11 mouse cellular contexts compared by ENCODE assay signal in genomic region chr3:79324697-79325526, GRCm38 (mm10). TPM values are rescaled to one million over a fixed set of nuclear protein-coding genes. Genes with fewer than 3 reads are reported as not detected.
A peak's percentile ranks its signal among the peaks of the same experiment; 100 is the strongest.
DNase-seq lines count a peak whose midpoint lies in the region; ATAC-seq and TF ChIP-seq lines count a peak whose summit lies in the region.
"Had no signal": no experiment of that assay in that cellular context is flagged by ENCODE, and none has a peak within 500 bp of the region (broad histone marks: within the 10 kb centered on the region; RNA-seq: fewer than 3 reads in every experiment).

No protein-coding gene starts in this region.

- WGBS in heart, postnatal 0 days = 42% methylated on average over 10 of the region's 10 CpGs
- WGBS in heart, embryonic 10.5 days = 55% methylated on average over 10 of the region's 10 CpGs
- 10% methylated on average over 10 of the region's 10 CpGs for WGBS in embryonic facial prominence, embryonic 15.5 days
- 40% methylated on average over 10 of the region's 10 CpGs for WGBS in limb, embryonic 12.5 days
- WGBS in thymus, adult 2 months = 79% methylated on average over 10 of the region's 10 CpGs

- no peak overlapping the region for H3K4me3 ChIP-seq in heart, postnatal 0 days (ENCODE audit: low read depth, low read length)
- no peak overlapping the region for H3K4me3 ChIP-seq in heart, embryonic 10.5 days
- peak overlapping the region; percentile 16 for H3K4me3 ChIP-seq in embryonic facial prominence, embryonic 15.5 days (replicated peaks)
- no peak overlapping the region for H3K4me3 ChIP-seq in limb, embryonic 12.5 days (replicated peaks)
- no peak overlapping the region for H3K4me3 ChIP-seq in thymus, adult 2 months (ENCODE audit: control insufficient read depth, insufficient read depth, low read length)

- no peaks in the 10 kb centered on the region for H3K9me3 ChIP-seq in heart, postnatal 0 days (replicated peaks; ENCODE audit: control insufficient read depth, low read length)
- H3K9me3 ChIP-seq in heart, embryonic 10.5 days = no peaks in the 10 kb centered on the region
- no peaks in the 10 kb centered on the region for H3K9me3 ChIP-seq in embryonic facial prominence, embryonic 15.5 days (replicated peaks)
- H3K9me3 ChIP-seq in limb, embryonic 12.5 days = no peaks in the 10 kb centered on the region

- H3K36me3 ChIP-seq in heart, postnatal 0 days (replicated peaks; ENCODE audit: control insufficient read depth, insufficient read depth, low read length) = no peaks in the 10 kb centered on the region
- H3K36me3 ChIP-seq in heart, embryonic 10.5 days = no peaks in the 10 kb centered on the region
- H3K36me3 ChIP-seq in embryonic facial prominence, embryonic 15.5 days = no peaks in the 10 kb centered on the region
- H3K36me3 ChIP-seq in limb, embryonic 12.5 days = no peaks in the 10 kb centered on the region
- H3K36me3 ChIP-seq in thymus, adult 2 months (ENCODE audit: control insufficient read depth, insufficient read depth, low read length) = no peaks in the 10 kb centered on the region

- H3K9ac ChIP-seq in heart, postnatal 0 days (replicated peaks; ENCODE audit: low read depth, low read length) = no peak overlapping the region
- no peak overlapping the region for H3K9ac ChIP-seq in embryonic facial prominence, embryonic 15.5 days
- H3K9ac ChIP-seq in limb, embryonic 12.5 days (replicated peaks) = no peak overlapping the region

- no peak for TF ChIP-seq POLR2A in thymus, adult 2 months (IDR thresholded peaks at IDR 0.05; ENCODE audit: control insufficient read depth, extremely low read depth, insufficient read depth, low read length, poor library complexity)

- no peak for TF ChIP-seq CTCF in heart, postnatal 0 days (IDR thresholded peaks at IDR 0.05; ENCODE audit: low read depth)
- no peak for TF ChIP-seq CTCF in thymus, adult 2 months (IDR thresholded peaks at IDR 0.05; ENCODE audit: borderline replicate concordance, control insufficient read depth, extremely low read depth, insufficient read depth, low read length, poor library complexity)

- no peak for ATAC-seq in heart, postnatal 0 days (ENCODE audit: insufficient read depth, low read depth)
- ATAC-seq in embryonic facial prominence, embryonic 15.5 days (ENCODE audit: insufficient number of reproducible peaks, low FRiP score, low TSS enrichment, low read depth) = peak; percentile 76
- no peak; the same call in 1 of the 2 replicates for ATAC-seq in limb, embryonic 12.5 days (ENCODE audit: insufficient number of reproducible peaks, insufficient read depth, low FRiP score, low TSS enrichment, low read depth)

- H3K4me2 ChIP-seq in heart, postnatal 0 days (ENCODE audit: low read depth, low read length) = peak overlapping the region; percentile 34
- peak overlapping the region; percentile 39 for H3K4me2 ChIP-seq in embryonic facial prominence, embryonic 15.5 days (replicated peaks)
- peak overlapping the region; percentile 16 for H3K4me2 ChIP-seq in limb, embryonic 12.5 days

- TF ChIP-seq EP300 in heart, postnatal 0 days (IDR thresholded peaks at IDR 0.05; ENCODE audit: low read depth) = no peak

- H3K27ac ChIP-seq in heart, postnatal 0 days (ENCODE audit: low read depth) = no peak overlapping the region
- no peak overlapping the region for H3K27ac ChIP-seq in heart, embryonic 10.5 days
- H3K27ac ChIP-seq in embryonic facial prominence, embryonic 15.5 days (replicated peaks) = peak overlapping the region; percentile 80
- H3K27ac ChIP-seq in limb, embryonic 12.5 days = peak overlapping the region; percentile 69
- H3K27ac ChIP-seq in thymus, adult 2 months (ENCODE audit: control insufficient read depth, insufficient read depth, low read length) = no peak overlapping the region

- H3K27me3 ChIP-seq in heart, postnatal 0 days (ENCODE audit: control insufficient read depth, insufficient read depth, low read length) = no peaks in the 10 kb centered on the region
- H3K27me3 ChIP-seq in heart, embryonic 10.5 days (ENCODE audit: insufficient read depth, poor library complexity, severe bottlenecking) = no peaks in the 10 kb centered on the region
- H3K27me3 ChIP-seq in embryonic facial prominence, embryonic 15.5 days = no peaks in the 10 kb centered on the region
- H3K27me3 ChIP-seq in limb, embryonic 12.5 days = no peaks in the 10 kb centered on the region
- H3K27me3 ChIP-seq in thymus, adult 2 months (ENCODE audit: control insufficient read depth, insufficient read depth, low read length) = no peaks in the 10 kb centered on the region

- peak; percentile 18 for DNase-seq in heart, postnatal 0 days (ENCODE audit: low spot score)
- no peak for DNase-seq in heart, embryonic 10.5 days (ENCODE audit: low spot score)
- DNase-seq in NIH3T3 (ENCODE audit: low read depth) = peak; percentile 31
- DNase-seq in thymus, adult 2 months = no peak
- no peak for DNase-seq in frontal cortex, postnatal 36 days (ENCODE audit: low spot score in 2 of 2)
- DNase-seq in urinary bladder, postnatal 36 days (ENCODE audit: low spot score in 2 of 2) = no peak
- DNase-seq: adrenal gland, postnatal 14 days; cerebellum, postnatal 25 days; gastrocnemius, postnatal 36 days had no signal

- no peaks in the 10 kb centered on the region for H3K4me1 ChIP-seq in heart, postnatal 0 days (ENCODE audit: control insufficient read depth, insufficient read depth)
- H3K4me1 ChIP-seq in heart, embryonic 10.5 days = no peaks in the 10 kb centered on the region
- H3K4me1 ChIP-seq in embryonic facial prominence, embryonic 15.5 days = peaks cover 36% of the 10 kb centered on the region
- peaks cover 32% of the 10 kb centered on the region for H3K4me1 ChIP-seq in limb, embryonic 12.5 days (replicated peaks)
- H3K4me1 ChIP-seq in thymus, adult 2 months (replicated peaks; ENCODE audit: control insufficient read depth, insufficient read depth, low read length) = no peaks in the 10 kb centered on the region

RNA-seq across cellular contexts. Expression of gene Gm17359, which starts 11.5 kb away (rescaled TPM):
- not detected in 2 replicates for total RNA-seq in heart, postnatal 0 days (2014; rRNA removed; ENCODE audit: low replicate concordance)
- not detected in 2 replicates for polyA plus RNA-seq in heart, postnatal 0 days (2015; fragmentation: Nextera tagmentation; extraction: Ambion mirVana)
- polyA plus RNA-seq in heart, embryonic 10.5 days (2016; fragmentation: Nextera tagmentation; extraction: Ambion mirVana) = not detected in 2 replicates
- not detected in 2 replicates for polyA plus RNA-seq in embryonic facial prominence, embryonic 15.5 days (2015; fragmentation: Nextera tagmentation; extraction: Ambion mirVana)
- not detected in 2 replicates for polyA plus RNA-seq in limb, embryonic 12.5 days (2016; fragmentation: Nextera tagmentation; extraction: Ambion mirVana)
- polyA plus RNA-seq in thymus, adult 2 months (2012; rRNA removed) = 0.11 TPM in 1 of 2 replicates, not detected in the other
- total RNA-seq: adrenal gland, postnatal 14 days; gastrocnemius, postnatal 36 days had no signal

RNA-seq across cellular contexts. Expression of gene Rapgef2, which starts 38.6 kb away (rescaled TPM):
- total RNA-seq in heart, postnatal 0 days (2014; rRNA removed; ENCODE audit: low replicate concordance) = 28.8 and 30.3 TPM in 2 replicates
- polyA plus RNA-seq in heart, postnatal 0 days (2015; fragmentation: Nextera tagmentation; extraction: Ambion mirVana) = 3.3 and 3.5 TPM in 2 replicates
- 4.4 and 4.8 TPM in 2 replicates for polyA plus RNA-seq in heart, embryonic 10.5 days (2016; fragmentation: Nextera tagmentation; extraction: Ambion mirVana)
- 7.3 and 7.5 TPM in 2 replicates for polyA plus RNA-seq in embryonic facial prominence, embryonic 15.5 days (2015; fragmentation: Nextera tagmentation; extraction: Ambion mirVana)
- 9.8 and 10.4 TPM in 2 replicates for polyA plus RNA-seq in limb, embryonic 12.5 days (2016; fragmentation: Nextera tagmentation; extraction: Ambion mirVana)
- polyA plus RNA-seq in thymus, adult 2 months (2012; rRNA removed) = 8.7 and 9.7 TPM in 2 replicates

Comparison
In these comparisons a context has a peak if more than half of its experiments do, and no peak if none do; other contexts are left out.
1. DNase-seq: peak in heart, postnatal 0 days (single experiment) and NIH3T3 (single experiment); none in heart, embryonic 10.5 days (single experiment), thymus, adult 2 months (single experiment), frontal cortex, postnatal 36 days (0 of 2) and urinary bladder, postnatal 36 days (0 of 2).
2. H3K27ac ChIP-seq: peak in embryonic facial prominence, embryonic 15.5 days (single experiment) and limb, embryonic 12.5 days (single experiment); none in heart, postnatal 0 days (single experiment), heart, embryonic 10.5 days (single experiment) and thymus, adult 2 months (single experiment).
3. Peak in every context shown above with its lines, with median percentiles within 50 percentile points of each other: H3K4me2 ChIP-seq.